In the genomic region with DNA sequence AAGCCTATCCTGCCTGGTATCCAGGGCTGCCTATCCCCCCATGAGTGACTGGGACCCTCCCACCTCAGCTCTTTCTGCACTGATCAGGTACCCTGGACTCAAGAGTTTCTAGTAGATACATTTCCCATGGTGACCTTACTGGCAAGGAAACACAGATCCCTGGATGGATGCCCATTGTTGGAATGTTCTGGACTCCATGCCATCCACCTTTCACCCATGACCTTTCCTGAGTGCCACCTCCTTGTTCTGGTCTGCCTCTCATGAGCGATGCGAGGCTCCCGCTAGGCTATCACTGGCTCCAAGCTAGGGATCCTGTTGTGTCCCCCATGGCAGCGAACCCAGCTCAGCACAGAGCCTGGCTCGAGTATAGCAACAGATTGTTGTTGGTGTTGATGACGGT, we compare ENCODE assay signal across 14 mouse cellular contexts. TPM values are rescaled to one million over a fixed set of nuclear protein-coding genes. Genes with fewer than 3 reads are reported as not detected.
DNase-seq lines count a peak whose midpoint lies in the region; ATAC-seq and TF ChIP-seq lines count a peak whose summit lies in the region.
"Had no signal": no experiment of that assay in that cellular context is flagged by ENCODE, and none has a peak within 500 bp of the region (broad histone marks: within the 10 kb centered on the region; RNA-seq: fewer than 3 reads in every experiment).

No protein-coding gene starts in this region.

- H3K27me3 ChIP-seq in forebrain, embryonic 11.5 days (ENCODE audit: control insufficient read depth, insufficient read depth, low read length), result no peaks in the 10 kb centered on the region
- H3K27me3 ChIP-seq in forebrain, embryonic 16.5 days (replicated peaks; ENCODE audit: control insufficient read depth, insufficient read depth, low read length), result no peaks in the 10 kb centered on the region
- no peaks in the 10 kb centered on the region for H3K27me3 ChIP-seq in kidney, embryonic 16.5 days (ENCODE audit: insufficient read depth, low read length)
- H3K27me3 ChIP-seq in liver, postnatal 0 days (ENCODE audit: insufficient read depth, low read length), result no peaks in the 10 kb centered on the region
- H3K27me3 ChIP-seq: forebrain, embryonic 15.5 days; heart, embryonic 15.5 days; hindbrain, embryonic 13.5 days; Patski had no signal

- no peak overlapping the region for H3K4me2 ChIP-seq in forebrain, embryonic 11.5 days (ENCODE audit: low read depth, low read length, severe bottlenecking)
- H3K4me2 ChIP-seq in forebrain, embryonic 16.5 days (ENCODE audit: low read length), result no peak overlapping the region
- H3K4me2 ChIP-seq in kidney, embryonic 16.5 days (replicated peaks; ENCODE audit: low read depth, low read length), result no peak overlapping the region
- no peak overlapping the region for H3K4me2 ChIP-seq in liver, postnatal 0 days (ENCODE audit: low read depth, low read length)
- H3K4me2 ChIP-seq: forebrain, embryonic 15.5 days; heart, embryonic 11.5 days; heart, embryonic 15.5 days; hindbrain, embryonic 13.5 days had no signal

- 92% methylated on average over 6 of the region's 6 CpGs for WGBS in forebrain, embryonic 11.5 days
- WGBS in forebrain, embryonic 16.5 days, result 94% methylated on average over 6 of the region's 6 CpGs
- WGBS in kidney, embryonic 16.5 days, result 94% methylated on average over 6 of the region's 6 CpGs
- WGBS in liver, postnatal 0 days (ENCODE audit: insufficient replicate concordance), result 78% methylated on average over 6 of the region's 6 CpGs

- peaks cover 6% of the 10 kb centered on the region for H3K4me1 ChIP-seq in forebrain, embryonic 11.5 days (replicated peaks; ENCODE audit: control insufficient read depth, insufficient read depth, low read length)
- H3K4me1 ChIP-seq in forebrain, embryonic 16.5 days (replicated peaks; ENCODE audit: control insufficient read depth, insufficient read depth, low read length), result peaks cover 14% of the 10 kb centered on the region
- H3K4me1 ChIP-seq in kidney, embryonic 16.5 days (ENCODE audit: insufficient read depth, low read length), result peaks cover 8% of the 10 kb centered on the region
- H3K4me1 ChIP-seq in liver, postnatal 0 days (ENCODE audit: insufficient read depth), result peaks cover 5% of the 10 kb centered on the region

- peak; percentile 33 for DNase-seq in forebrain, embryonic 11.5 days (ENCODE audit: low spot score)
- peak; percentile 21 to 63 for DNase-seq in kidney, postnatal 25 days
- DNase-seq in liver, postnatal 0 days, result no peak
- no peak for DNase-seq in liver

- TF ChIP-seq CTCF in liver, postnatal 0 days (IDR thresholded peaks at IDR 0.05; ENCODE audit: low read depth), result no peak

- no peaks in the 10 kb centered on the region for H3K9me3 ChIP-seq in forebrain, embryonic 11.5 days (ENCODE audit: control insufficient read depth, low read length)
- H3K9me3 ChIP-seq in forebrain, embryonic 16.5 days (ENCODE audit: control insufficient read depth, low read length), result no peaks in the 10 kb centered on the region
- H3K9me3 ChIP-seq in kidney, embryonic 16.5 days (ENCODE audit: low read length), result no peaks in the 10 kb centered on the region
- no peaks in the 10 kb centered on the region for H3K9me3 ChIP-seq in liver, postnatal 0 days (ENCODE audit: low read length)
- H3K9me3 ChIP-seq: embryonic facial prominence, embryonic 10.5 days; forebrain, embryonic 15.5 days; heart, embryonic 15.5 days; hindbrain, embryonic 13.5 days had no signal

- H3K4me3 ChIP-seq in forebrain, embryonic 11.5 days (ENCODE audit: low read depth, low read length), result no peak overlapping the region
- no peak overlapping the region for H3K4me3 ChIP-seq in forebrain, embryonic 16.5 days (replicated peaks; ENCODE audit: low read length)
- H3K4me3 ChIP-seq in kidney, embryonic 16.5 days (ENCODE audit: low read length), result no peak overlapping the region
- H3K4me3 ChIP-seq in liver, postnatal 0 days (ENCODE audit: low read depth, low read length), result no peak overlapping the region
- H3K4me3 ChIP-seq: embryonic facial prominence, embryonic 10.5 days; forebrain, embryonic 15.5 days; heart, adult 2 months; heart, embryonic 15.5 days; hindbrain, embryonic 13.5 days had no signal

- H3K36me3 ChIP-seq in forebrain, embryonic 11.5 days (ENCODE audit: control insufficient read depth, insufficient read depth, low read length), result peaks cover 5% of the 10 kb centered on the region; the same call in 1 of the 2 replicates
- H3K36me3 ChIP-seq in forebrain, embryonic 16.5 days (ENCODE audit: control insufficient read depth, insufficient read depth), result peaks cover 14% of the 10 kb centered on the region; the same call in 1 of the 2 replicates
- H3K36me3 ChIP-seq in kidney, embryonic 16.5 days (ENCODE audit: insufficient read depth, low read length), result peaks cover 22% of the 10 kb centered on the region
- peaks cover 6% of the 10 kb centered on the region; the same call in 1 of the 2 replicates for H3K36me3 ChIP-seq in liver, postnatal 0 days (replicated peaks; ENCODE audit: insufficient read depth, low read length)

- no peak overlapping the region for H3K9ac ChIP-seq in forebrain, embryonic 11.5 days (ENCODE audit: low read length)
- H3K9ac ChIP-seq in forebrain, embryonic 16.5 days (replicated peaks; ENCODE audit: low read depth, low read length), result no peak overlapping the region
- H3K9ac ChIP-seq in kidney, embryonic 16.5 days (replicated peaks; ENCODE audit: low read length), result no peak overlapping the region
- no peak overlapping the region for H3K9ac ChIP-seq in liver, postnatal 0 days (replicated peaks)
- H3K9ac ChIP-seq: forebrain, embryonic 15.5 days; heart, embryonic 15.5 days; hindbrain, embryonic 13.5 days had no signal

- no peak for TF ChIP-seq EP300 in liver, postnatal 0 days (IDR thresholded peaks at IDR 0.05; ENCODE audit: low read depth)

- no peak overlapping the region for H3K27ac ChIP-seq in forebrain, embryonic 11.5 days (ENCODE audit: low read depth, low read length)
- H3K27ac ChIP-seq in forebrain, embryonic 16.5 days (ENCODE audit: low read length), result no peak overlapping the region
- no peak overlapping the region for H3K27ac ChIP-seq in kidney, embryonic 16.5 days (ENCODE audit: low read length)
- 0 out of 2 replicates have a peak overlapping the region, but pooled peaks have one; percentile 3 for H3K27ac ChIP-seq in liver, postnatal 0 days (ENCODE audit: low read depth)
- H3K27ac ChIP-seq: embryonic facial prominence, embryonic 10.5 days; forebrain, embryonic 15.5 days; heart, adult 2 months; heart, embryonic 15.5 days; hindbrain, embryonic 13.5 days had no signal

- no peak for ATAC-seq in forebrain, embryonic 11.5 days (replicated peaks; ENCODE audit: low FRiP score)
- ATAC-seq in forebrain, embryonic 16.5 days, result no peak
- ATAC-seq in kidney, embryonic 16.5 days (ENCODE audit: low FRiP score, low TSS enrichment), result no peak
- no peak for ATAC-seq in liver, postnatal 0 days
- ATAC-seq: Patski had no signal

RNA-seq across cellular contexts. Expression of a gene that starts 11.3 kb away (rescaled TPM):
- 9.0 and 9.4 TPM in 2 replicates for polyA plus RNA-seq in forebrain, embryonic 11.5 days (2014; fragmentation: Nextera tagmentation; extraction: Ambion mirVana)
- polyA plus RNA-seq in forebrain, embryonic 16.5 days (2015; fragmentation: Nextera tagmentation; extraction: Ambion mirVana), result 7.9 and 8.0 TPM in 2 replicates
- polyA plus RNA-seq in kidney, embryonic 16.5 days (2015; fragmentation: Nextera tagmentation; extraction: Ambion mirVana), result 7.3 and 9.9 TPM in 2 replicates
- 8.3 and 18.9 TPM in 2 replicates for polyA plus RNA-seq in liver, postnatal 0 days (2015; fragmentation: Nextera tagmentation; extraction: Ambion mirVana)
- polyA plus RNA-seq: activated CD4-positive, CD25-positive, alpha-beta regulatory T cell, adult 4 months had no signal

RNA-seq across cellular contexts. Expression of a gene that starts 28.8 kb away (rescaled TPM):
- polyA plus RNA-seq in forebrain, embryonic 11.5 days (2014; fragmentation: Nextera tagmentation; extraction: Ambion mirVana), result 16.3 and 16.5 TPM in 2 replicates
- polyA plus RNA-seq in forebrain, embryonic 16.5 days (2015; fragmentation: Nextera tagmentation; extraction: Ambion mirVana), result 8.5 and 9.1 TPM in 2 replicates
- polyA plus RNA-seq in kidney, embryonic 16.5 days (2015; fragmentation: Nextera tagmentation; extraction: Ambion mirVana), result 27.4 and 32.3 TPM in 2 replicates
- 18.7 and 19.4 TPM in 2 replicates for polyA plus RNA-seq in liver, postnatal 0 days (2015; fragmentation: Nextera tagmentation; extraction: Ambion mirVana)

Comparison
In these comparisons a context has a peak if more than half of its experiments do, and no peak if none do; other contexts are left out.
1. DNase-seq: peak in forebrain, embryonic 11.5 days (single experiment) and kidney, postnatal 25 days (2 of 2); none in liver, postnatal 0 days (single experiment) and liver (single experiment).